Mouse (Mus musculus): ENCODE measurements around the gene Def6.

- TF ChIP-seq CTCF (conservative IDR thresholded peaks at IDR 0.05 in 1 of 2, IDR thresholded peaks at IDR 0.05 in 1 of 2; ENCODE audit: low read depth in 2 of 2, low read length in 2 of 2) (no peak), EP300 (IDR thresholded peaks at IDR 0.05; ENCODE audit: low read length) (no peak; the same call in 1 of the 2 replicates), ZNF384 (IDR thresholded peaks at IDR 0.05; ENCODE audit: low read depth, low read length) (peak; percentile 95), POLR2A (IDR thresholded peaks at IDR 0.05; ENCODE audit: low read depth, low read length) (no peak), USF2 (conservative IDR thresholded peaks at IDR 0.05; ENCODE audit: low read depth, low read length) (no peak), NELFE (IDR thresholded peaks at IDR 0.05; ENCODE audit: low read depth, low read length) (no peak), CHD1 (IDR thresholded peaks at IDR 0.05; ENCODE audit: low read depth, low read length) (no peak), RAD21 (IDR thresholded peaks at IDR 0.05; ENCODE audit: low read depth, low read length) (no peak)
These were observed 26.6 kb upstream of the Def6 start for GRCm38 (mm10) chr17:28180783-28181544.
